Mouse (Mus musculus): ENCODE data around the gene Fam71a. TPM values are rescaled to one million over a fixed set of nuclear protein-coding genes. Genes with fewer than 3 reads are reported as not detected.

Fam71a gene
- not detected for total RNA-seq (2021)

DNA sequence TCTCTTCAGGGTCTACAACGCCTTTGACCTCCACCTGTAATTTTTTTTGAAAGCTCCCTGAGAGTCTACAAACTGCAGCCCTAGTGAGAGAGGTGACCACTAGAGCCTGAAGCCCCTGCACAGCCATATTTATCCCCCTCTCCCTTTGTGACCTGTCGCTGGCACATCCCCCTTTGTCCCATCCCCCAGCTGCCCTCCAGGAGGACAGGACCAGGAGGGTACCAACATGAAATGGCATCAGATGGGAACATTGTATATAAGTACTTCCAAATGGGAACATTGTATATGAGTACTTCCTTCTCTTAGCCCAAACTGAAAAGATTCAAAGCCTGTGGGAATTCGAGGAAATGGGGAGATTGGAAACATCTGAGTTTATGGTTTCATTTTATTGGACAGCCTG is at the start of gene Fam71a:
Gene Fam71a (minus strand): TSS at position 101 of the 400 bp plus-strand sequence.
- no peak for DNase-seq (ENCODE audit: low spot score)
- intact Hi-C loops (cut with DNase I): no loop called here

- intact Hi-C loops (cut with DNase I): no loop called here
- DNase-seq (ENCODE audit: low spot score): no peak
Observed at GRCm38 (mm10) chr1:191211096-191211495, 46.5 kb upstream of the Fam71a start.

DNA sequence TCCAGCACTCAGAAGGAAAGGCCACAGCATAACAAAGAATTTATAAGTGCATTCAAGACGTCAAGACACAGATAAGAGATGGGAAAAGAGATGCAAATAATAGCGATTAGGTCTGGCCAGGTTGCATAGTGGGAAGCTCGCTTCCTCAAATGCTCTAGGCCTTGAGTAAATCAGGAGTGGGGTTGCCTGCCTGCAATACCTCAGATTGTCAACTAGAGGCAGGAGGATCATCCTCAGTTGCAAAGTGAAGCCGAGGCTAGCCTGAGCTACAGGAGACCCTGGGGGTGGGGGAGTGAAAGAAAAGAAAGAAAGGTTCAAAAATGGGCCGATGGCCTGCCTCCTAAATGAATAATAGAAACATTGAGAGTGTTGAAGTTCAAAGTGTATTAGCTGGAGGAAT is 41.2 kb upstream of the Fam71a start:
- intact Hi-C loops (cut with DNase I): no loop called here
- DNase-seq (ENCODE audit: low spot score): no peak

DNA sequence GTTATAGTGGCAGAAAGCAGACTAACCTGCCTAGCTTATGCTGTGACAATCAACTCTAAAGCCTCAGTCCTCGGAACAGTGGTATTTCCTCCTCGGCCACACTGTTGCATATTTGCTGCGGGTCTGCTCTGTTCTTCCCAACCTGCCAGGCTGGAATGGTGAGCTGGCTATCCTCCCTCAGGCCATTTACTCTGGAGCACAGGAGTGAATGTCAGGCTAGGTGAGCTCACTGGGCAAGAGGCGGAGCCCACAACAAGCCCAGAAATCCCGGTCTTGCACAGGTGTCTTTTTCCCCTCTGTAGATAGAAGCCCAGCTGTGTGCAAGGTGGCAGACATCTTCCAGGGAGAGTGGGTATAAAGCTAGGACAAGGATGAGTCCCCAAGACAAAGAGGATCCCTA is 40.3 kb upstream of the Fam71a start:
- DNase-seq (ENCODE audit: low spot score): no peak
- intact Hi-C loops (cut with DNase I): no loop called here

GRCm38 (mm10) chr1:191203496-191203895 is 38.9 kb upstream of the Fam71a start:
- intact Hi-C loops (cut with DNase I): no loop called here
- no peak for DNase-seq (ENCODE audit: low spot score)

DNA sequence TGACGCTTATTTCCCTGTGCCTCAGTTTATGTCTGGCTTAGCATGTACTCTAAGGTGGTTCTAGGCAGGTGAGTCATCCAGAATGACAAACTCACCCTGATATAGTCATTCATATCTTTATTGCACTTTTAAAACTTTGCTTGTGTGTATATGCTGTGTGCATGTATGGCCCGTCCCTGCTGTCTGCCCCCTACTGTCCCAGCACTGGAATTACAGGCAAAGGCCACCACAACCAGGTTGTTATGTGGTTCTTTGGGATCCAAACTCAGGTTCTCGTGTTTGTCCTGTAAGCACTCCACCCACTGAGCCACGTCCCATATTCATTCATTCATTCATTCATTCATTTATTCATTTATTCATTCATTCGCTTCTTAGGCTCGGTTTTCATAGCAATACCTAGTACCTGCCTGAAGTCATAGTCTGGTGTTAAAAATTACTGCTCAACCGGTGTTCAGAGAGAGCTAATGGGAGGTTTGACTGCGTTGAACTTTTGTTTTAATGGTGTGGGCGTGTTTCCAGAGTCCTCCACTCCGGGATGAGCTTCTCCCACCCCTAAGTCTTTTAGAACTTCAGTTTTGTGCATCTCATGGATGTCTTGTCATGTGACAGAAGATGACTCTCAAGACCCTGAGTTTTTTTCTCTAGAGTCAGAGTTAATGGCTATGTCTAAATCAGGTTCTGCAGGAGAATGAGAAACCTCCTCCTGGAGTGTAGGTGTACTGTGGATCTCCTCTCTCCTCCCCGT is 37.8 kb upstream of the Fam71a start:
- intact Hi-C loops (cut with DNase I): no loop called here
- DNase-seq (ENCODE audit: low spot score): no peak

DNA sequence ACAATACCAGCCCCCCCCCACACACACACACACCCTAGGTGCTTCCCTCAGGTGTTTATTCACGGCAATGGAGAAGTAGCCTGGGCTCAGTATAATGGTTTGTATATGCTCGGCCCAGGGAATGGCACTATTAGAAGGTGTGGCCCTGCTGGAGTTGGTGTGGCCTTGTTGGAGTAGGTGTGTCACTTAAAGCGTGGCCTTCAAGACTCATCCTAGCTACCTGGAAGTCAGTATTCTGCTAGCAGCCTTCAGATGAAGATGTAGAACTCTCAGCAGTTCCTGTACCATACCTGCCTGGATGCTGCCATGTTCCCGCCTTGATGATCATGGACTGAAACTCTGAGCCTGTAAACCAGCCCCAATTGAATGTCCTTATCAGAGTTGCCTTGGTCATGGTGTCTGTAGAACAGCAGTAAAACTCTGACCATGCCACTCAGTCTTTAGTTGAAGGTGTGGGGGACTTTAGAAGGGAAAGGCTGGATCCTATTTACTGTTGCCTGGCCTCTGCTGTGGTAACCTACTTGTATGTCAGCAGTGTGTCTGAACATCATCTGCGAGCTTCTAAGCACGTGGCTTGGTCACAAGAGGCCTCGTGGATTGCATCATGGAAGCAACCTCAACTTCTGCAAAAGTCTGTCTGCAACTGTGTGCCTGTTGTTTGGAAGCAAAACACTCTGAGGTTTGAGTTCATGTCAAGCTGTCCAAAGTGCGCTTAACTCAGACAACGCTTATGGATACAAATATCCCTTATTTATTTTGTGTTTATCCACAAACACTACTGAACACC is 36.4 kb upstream of the Fam71a start:
- DNase-seq (ENCODE audit: low spot score): no peak
- intact Hi-C loops (cut with DNase I): no loop called here

DNA sequence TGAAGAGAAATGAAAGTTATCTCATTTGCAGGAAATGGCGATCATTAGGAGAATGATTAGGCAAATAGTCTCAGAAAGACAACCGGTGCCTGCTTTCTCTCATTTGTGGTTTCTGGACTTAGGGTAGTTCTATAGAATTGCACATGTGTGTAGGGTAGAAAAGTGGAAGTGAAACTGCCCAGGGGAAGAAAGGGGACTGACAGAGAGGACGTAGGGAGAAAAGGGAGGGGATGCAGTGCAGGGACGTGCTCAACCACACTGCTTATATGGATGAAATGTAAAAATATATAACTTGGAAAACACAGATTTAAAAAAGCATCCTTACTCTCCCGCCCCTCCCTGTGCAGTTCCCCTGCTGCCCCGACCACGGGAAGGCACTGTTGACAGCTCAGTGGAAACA is 33.3 kb upstream of the Fam71a start:
- DNase-seq (ENCODE audit: low spot score): no peak
- intact Hi-C loops (cut with DNase I): no loop called here

DNA sequence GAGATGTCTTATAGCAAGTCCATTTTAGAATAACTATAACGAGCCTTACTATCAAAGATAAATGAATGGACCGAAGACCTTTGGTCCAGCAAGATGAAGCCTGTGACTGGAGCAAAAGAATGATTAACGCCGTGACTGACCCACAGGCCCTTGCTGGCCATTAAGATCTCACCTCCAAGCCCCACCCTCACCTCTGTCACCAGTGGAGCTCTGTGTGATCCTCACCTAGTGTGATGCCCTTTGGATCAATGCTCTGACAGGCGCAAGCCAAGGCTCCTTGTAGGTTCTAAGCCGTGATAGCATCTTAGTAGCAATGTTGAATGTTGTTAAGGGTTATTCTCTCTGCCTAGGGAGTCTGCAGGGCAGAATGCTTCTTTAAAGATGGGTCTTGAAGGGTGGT is 31.4 kb upstream of the Fam71a start:
- no peak for DNase-seq (ENCODE audit: low spot score)
- intact Hi-C loops (cut with DNase I): no loop called here

DNA sequence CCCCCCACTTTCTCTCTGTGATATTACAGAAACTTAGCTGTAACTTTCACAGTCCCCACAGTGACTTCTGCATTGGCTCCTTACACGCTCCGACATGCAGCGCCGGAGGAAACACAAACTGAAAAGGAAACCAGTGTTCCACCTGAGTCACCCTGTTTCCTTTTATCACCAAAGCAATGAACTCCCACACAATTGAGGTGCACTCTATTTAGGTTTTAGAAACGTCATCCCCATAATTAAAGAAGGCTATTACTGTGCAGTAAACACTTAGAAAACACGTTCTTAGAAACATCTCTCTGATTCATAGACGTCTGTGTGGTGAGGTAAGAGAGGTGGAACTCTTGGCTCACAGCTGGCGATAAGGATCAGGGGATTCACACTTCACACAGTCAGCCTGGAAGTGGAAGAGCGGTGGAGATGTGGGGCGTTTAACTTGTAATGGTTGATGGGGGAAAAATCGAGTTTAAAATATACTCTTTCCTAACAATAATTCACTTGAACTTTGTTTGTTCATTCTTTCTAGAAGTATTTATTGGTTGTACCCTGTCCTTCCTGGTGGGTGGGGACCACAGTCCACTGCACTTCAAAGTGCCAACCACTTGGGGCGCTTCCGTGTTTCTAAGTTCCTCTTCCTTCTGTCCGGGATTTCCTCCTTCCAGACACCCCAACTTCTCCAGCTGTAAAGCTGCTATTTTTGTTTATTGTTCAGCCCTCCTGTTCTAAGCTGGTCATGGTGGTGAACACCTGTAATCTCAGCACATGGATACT is 29.2 kb upstream of the Fam71a start:
- intact Hi-C loops (cut with DNase I): no loop called here
- DNase-seq (ENCODE audit: low spot score): no peak

DNA sequence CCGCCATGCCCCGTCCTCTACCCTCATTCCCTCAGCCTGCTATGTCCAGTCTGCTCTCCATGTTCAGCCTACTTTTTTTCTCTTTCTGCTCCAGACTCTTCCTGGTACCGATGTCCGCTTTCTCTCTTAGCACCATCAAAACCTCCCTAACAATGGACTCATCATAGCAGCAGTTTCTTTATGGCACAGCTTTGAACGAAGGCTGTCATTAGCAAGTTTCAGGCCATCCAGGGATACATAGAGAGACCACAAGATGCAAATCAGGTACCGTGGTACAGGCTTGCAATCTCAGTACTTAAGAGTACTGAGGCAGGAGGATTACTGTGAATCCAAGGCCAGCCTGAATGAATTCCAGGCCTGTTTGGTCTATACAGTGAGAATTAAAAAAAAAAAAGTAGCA is 28.1 kb upstream of the Fam71a start:
- intact Hi-C loops (cut with DNase I): no loop called here
- no peak for DNase-seq (ENCODE audit: low spot score)

DNA sequence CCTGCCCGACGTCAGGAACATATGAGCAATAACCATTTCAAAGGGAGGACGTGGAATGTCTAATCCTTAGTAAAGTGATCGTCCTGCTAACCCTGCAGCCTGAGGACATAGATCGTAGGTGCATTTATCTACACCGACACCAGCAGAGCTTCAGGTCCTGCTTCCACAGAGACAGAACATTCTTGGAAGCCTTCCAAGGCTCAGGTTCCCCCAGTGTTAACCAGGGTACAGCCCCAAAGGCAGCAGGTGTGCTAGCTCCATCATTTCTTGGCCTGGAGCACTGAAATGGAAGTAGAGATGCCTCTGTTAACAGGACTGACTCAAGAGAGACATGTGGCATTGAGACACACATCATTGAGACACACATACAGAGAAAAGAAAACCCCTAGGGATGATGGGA is 27.6 kb upstream of the Fam71a start:
- intact Hi-C loops (cut with DNase I): no loop called here
- no peak for DNase-seq (ENCODE audit: low spot score)

- intact Hi-C loops (cut with DNase I): no loop called here
- no peak for DNase-seq (ENCODE audit: low spot score)
Observed at GRCm38 (mm10) chr1:191189671-191190372, 25.2 kb upstream of the Fam71a start.

DNA sequence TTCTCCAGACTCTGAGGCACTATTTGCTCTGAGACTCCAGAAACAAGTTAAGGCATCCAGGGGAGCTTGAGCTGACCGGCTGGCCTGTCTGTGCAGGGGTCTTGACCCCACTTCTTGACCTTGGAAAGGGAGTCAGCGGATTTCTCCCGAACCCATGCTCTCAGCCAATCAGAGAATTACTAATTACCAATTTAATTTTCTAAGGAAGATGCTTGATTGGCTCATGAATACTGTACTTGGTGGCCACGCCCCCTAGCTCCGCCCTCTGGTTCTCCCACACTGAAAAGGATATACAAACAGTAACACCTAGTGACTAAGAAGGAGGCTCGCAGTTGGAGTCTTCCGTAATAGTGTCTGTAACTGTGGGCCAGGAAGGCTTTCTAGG is 21.8 kb upstream of the Fam71a start:
- intact Hi-C loops (cut with DNase I): no loop called here
- DNase-seq (ENCODE audit: low spot score): no peak

DNA sequence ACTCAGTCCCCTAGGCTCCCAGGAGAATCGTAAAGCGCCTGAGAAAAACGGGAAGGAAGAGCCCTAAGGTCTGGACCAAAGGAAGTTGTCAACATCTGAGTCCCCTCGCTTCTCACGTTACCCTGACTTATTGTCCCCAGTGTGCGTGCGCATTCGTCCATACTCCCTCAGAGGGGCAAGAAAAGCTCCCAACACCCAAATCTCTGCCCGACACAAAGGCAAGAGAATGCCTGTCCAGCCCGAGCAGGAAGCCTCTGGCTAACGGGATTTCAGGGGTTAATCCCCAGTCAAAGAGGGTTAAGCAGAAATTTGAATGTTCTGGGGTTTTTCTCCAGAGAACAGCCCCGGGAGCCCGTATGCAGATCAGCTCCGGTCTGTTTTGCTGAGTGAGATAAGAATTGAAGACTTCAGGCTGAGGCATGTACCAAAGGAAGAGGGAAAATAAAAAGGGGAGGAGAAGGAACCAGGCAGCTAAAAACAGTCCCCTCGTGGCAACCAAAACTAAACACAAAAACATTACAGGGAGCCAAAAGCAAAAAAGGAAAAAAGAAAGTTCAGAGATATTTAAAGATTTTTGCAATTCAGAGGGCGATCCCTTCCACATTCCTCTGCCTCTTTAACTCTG is 21.3 kb upstream of the Fam71a start:
- intact Hi-C loops (cut with DNase I): loop anchor here (2.0 kb wide), 1 partner anchor 37 kb away; no protein-coding TSS in a partner anchor

GRCm38 (mm10) chr1:191184841-191185251 is 20.2 kb upstream of the Fam71a start:
- intact Hi-C loops (cut with DNase I): loop anchor here (2.0 to 5.0 kb wide), 3 partner anchors 38 to 158 kb away; partner anchors contain the start of gene Flvcr1
- DNase-seq (ENCODE audit: low spot score): peak; percentile 40

More for the DNA sequence above, 21.3 kb upstream of the Fam71a start:
- no peak for DNase-seq (ENCODE audit: low spot score)

DNA sequence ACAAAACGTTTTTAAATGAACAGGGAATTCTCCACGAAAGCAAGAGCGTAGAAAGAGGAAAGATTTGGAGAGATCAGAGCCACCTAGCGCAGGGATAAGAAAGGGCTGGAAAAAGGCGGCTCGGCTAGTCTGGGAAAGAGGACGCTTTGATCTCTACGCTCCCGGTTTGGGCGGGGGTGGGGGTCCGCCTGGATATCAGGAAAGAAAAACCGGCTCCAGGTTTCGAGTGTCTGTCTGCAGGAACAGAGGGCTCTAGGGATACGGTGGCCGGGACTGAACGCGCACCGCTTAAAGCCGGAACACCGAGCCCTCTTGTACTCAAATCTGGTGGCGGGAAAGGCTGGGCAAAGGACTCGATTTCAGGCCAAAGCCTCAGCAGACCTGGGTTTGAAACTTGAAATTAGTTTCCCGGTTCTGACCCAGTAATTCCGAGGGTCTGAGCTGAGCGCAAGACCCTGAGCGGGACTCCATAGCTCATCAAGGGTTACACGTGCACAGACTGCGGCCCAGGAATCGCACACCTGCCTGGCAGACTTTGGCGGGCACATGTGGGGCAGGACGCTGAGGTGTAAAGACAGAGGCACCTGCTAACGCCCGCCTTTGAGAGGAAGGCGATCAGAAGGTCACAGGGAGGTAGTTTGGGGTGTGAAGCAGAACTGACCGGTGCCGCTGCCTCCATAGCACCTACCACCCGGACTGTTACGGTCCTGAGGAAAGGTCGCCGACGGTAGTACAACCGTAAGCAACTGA is 19.6 kb upstream of the Fam71a start:
- no peak for DNase-seq (ENCODE audit: low spot score)
- intact Hi-C loops (cut with DNase I): loop anchor here (2.0 to 5.0 kb wide), 3 partner anchors 39 to 157 kb away; partner anchors contain the start of gene Flvcr1

GRCm38 (mm10) chr1:191183163-191184065 is 18.8 kb upstream of the Fam71a start:
- intact Hi-C loops (cut with DNase I): loop anchor here (2.0 to 5.0 kb wide), 3 partner anchors 39 to 156 kb away; partner anchors contain the start of gene Flvcr1
- peak; percentile 98 for DNase-seq (ENCODE audit: low spot score)
